Mouse (Mus musculus): ENCODE data around the gene Tprkb.

- TF ChIP-seq CTCF (IDR thresholded peaks at IDR 0.05) (no peak), EP300 (IDR thresholded peaks at IDR 0.05; ENCODE audit: insufficient read depth, low read depth, low read length) (no peak)
These were observed 2.0 kb upstream of the Tprkb start for GRCm38 (mm10) chr6:85909704-85910103.
